Mouse (Mus musculus) hindbrain, embryonic 11.5 days (tissue): ENCODE results near the gene Bptf. TPM values are rescaled to one million over a fixed set of nuclear protein-coding genes. Genes with fewer than 3 reads are reported as not detected.

Experiments used
- ATAC-seq: fragments of 200-750 bp; cut with Nextera tagmentation; 2 replicates; pipeline ENCODE4 v1.8.0; 2017; ENCODE audit warnings: mild to moderate bottlenecking, moderate TSS enrichment, moderate library complexity; ENCODE audit not compliant: low FRiP score
- DNase-seq: peaks from one replicate; pipeline ENCODE4 v3.0.0-alpha.2; 2015; ENCODE audit warnings: low spot score
- H3K27ac ChIP-seq: fragments of 300-500 bp; sonication (generic); 2 replicates; pipeline ENCODE4 v1.5.1; 2014; ENCODE audit warnings: mild to moderate bottlenecking, low read depth, low read length
- H3K27me3 ChIP-seq: fragments of 300-500 bp; sonication (generic); 2 replicates; pipeline ENCODE4 v1.6.1; 2014; ENCODE audit warnings: mild to moderate bottlenecking, low read length, moderate library complexity, mixed read lengths; ENCODE audit not compliant: control insufficient read depth, insufficient read depth
- H3K36me3 ChIP-seq: fragments of 300-500 bp; sonication (generic); 2 replicates; pipeline ENCODE4 v1.6.1; 2014; ENCODE audit warnings: mild to moderate bottlenecking, low read length, moderate library complexity, mixed read lengths; ENCODE audit not compliant: control insufficient read depth, insufficient read depth
- H3K4me1 ChIP-seq: fragments of 300-500 bp; sonication (generic); replicated peaks from 2 replicates; pipeline ENCODE4 v1.6.1; 2014; ENCODE audit warnings: low read length, mixed read lengths; ENCODE audit not compliant: control insufficient read depth, insufficient read depth
- H3K4me2 ChIP-seq: fragments of 300-500 bp; sonication (generic); replicated peaks from 2 replicates; pipeline ENCODE4 v1.6.1; 2014; ENCODE audit warnings: mild to moderate bottlenecking, low read depth, low read length
- H3K4me3 ChIP-seq: fragments of 300-500 bp; sonication (generic); 2 replicates; pipeline ENCODE4 v1.5.1; 2014; ENCODE audit warnings: low read depth, low read length
- H3K9ac ChIP-seq: fragments of 300-500 bp; sonication (generic); 2 replicates; pipeline ENCODE4 v1.6.1; 2014; ENCODE audit warnings: low read depth, low read length
- H3K9me3 ChIP-seq: fragments of 300-500 bp; sonication (generic); 2 replicates; pipeline ENCODE4 v1.6.1; 2016; ENCODE audit warnings: low read length; ENCODE audit not compliant: control insufficient read depth
- WGBS: fragments of 180-500 bp; shearing (Covaris S2); extraction: QIAGEN DNeasy Blood & Tissue Kit; methylation state at CpG from one replicate; pipeline ENCODE4 v1.1.7; 2014; 5-methylcytosine and 5-hydroxymethylcytosine counted together
- polyA plus RNA-seq: library from polyadenylated mRNA; unstranded; fragments of >200 nt; fragmentation: Nextera tagmentation; extraction: Ambion mirVana; gene quantifications from 2 replicates; pipeline ENCODE4 v1.2.1, GENCODE M21; 2014

Gene Bptf
- polyA plus RNA-seq, 1 experiment from 2014 or later = 55.1 TPM

DNA sequence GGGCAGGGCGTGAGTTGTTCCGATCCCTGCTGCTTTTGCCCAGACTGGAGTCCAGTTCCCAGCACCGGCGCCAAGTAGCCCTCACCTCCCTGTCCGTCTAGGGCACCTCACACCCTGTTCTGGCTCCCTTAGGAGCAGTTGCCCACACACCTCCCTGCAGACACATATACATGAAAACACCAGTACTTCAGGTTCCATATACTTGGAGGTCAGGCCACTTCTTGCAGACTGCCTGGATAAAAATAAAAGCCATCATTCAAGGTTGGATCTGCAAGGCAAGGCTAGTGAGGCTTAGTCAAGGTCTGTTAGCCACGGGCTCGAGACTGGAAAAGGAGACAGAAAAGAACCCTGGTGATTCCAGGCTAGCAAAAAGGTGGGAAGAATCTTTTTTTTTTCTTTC, 100.3 kb downstream of the Bptf start:
- no peak overlapping the region for H3K4me2 ChIP-seq
- 34% methylated on average over 7 of the region's 7 CpGs for WGBS
- H3K9me3 ChIP-seq = no peaks in the 10 kb centered on the region
- no peak overlapping the region for H3K9ac ChIP-seq
- ATAC-seq = no peak
- no peak for DNase-seq
- peaks cover under 1% of the 10 kb centered on the region; the same call in 1 of the 2 replicates for H3K4me1 ChIP-seq
- no peak overlapping the region for H3K4me3 ChIP-seq
- no peaks in the 10 kb centered on the region for H3K27me3 ChIP-seq
- no peak overlapping the region for H3K27ac ChIP-seq
- H3K36me3 ChIP-seq = no peaks in the 10 kb centered on the region

GRCm38 (mm10) chr11:107029536-107029935, 102.4 kb downstream of the Bptf start:
- Histone ChIP-seq H3K27ac (no peak overlapping the region), H3K27me3 (no peaks in the 10 kb centered on the region), H3K4me1 (peaks cover 7% of the 10 kb centered on the region; the same call in 1 of the 2 replicates), H3K36me3 (no peaks in the 10 kb centered on the region), H3K4me2 (no peak overlapping the region), H3K4me3 (no peak overlapping the region), H3K9ac (no peak overlapping the region), H3K9me3 (no peaks in the 10 kb centered on the region)
- ATAC-seq (no peak), DNase-seq (no peak)
- WGBS = 54% methylated on average over 19 of the region's 19 CpGs

DNA sequence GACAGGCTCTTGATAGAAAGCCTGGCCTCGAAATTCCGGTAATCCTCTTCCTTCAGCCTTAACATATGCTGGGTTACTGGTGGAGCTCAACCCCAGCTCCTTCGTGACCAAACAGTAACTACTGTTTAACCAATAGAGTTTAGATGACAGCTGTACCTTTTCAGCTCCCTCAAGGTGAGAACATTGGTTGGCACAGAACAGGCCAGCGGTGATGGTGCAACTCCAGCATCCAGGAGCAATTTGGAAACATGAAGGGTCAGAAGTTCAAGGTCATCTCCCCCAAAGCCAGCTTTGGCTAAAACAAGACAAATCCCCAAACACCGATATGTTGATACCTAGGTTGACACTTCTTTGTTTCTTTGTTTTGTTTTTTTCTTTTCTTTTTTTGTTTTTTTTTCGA, 103.2 kb downstream of the Bptf start:
- DNase-seq (no peak), ATAC-seq (no peak)
- no peak overlapping the region for H3K27ac ChIP-seq
- no peaks in the 10 kb centered on the region for H3K9me3 ChIP-seq
- peak overlapping the region; percentile 60 for H3K4me3 ChIP-seq
- peak overlapping the region; percentile 70; the same call in 1 of the 2 replicates for H3K9ac ChIP-seq
- H3K4me2 ChIP-seq = peak overlapping the region; percentile 72
- no peaks in the 10 kb centered on the region for H3K36me3 ChIP-seq
- peaks cover 7% of the 10 kb centered on the region; the same call in 1 of the 2 replicates for H3K4me1 ChIP-seq
- no peaks in the 10 kb centered on the region for H3K27me3 ChIP-seq
- 74% methylated on average over 6 of the region's 6 CpGs for WGBS

GRCm38 (mm10) chr11:107028275-107028618, 103.7 kb downstream of the Bptf start:
- Histone ChIP-seq H3K27ac (peak overlapping the region; percentile 73), H3K4me1 (peaks cover 7% of the 10 kb centered on the region; the same call in 1 of the 2 replicates), H3K27me3 (no peaks in the 10 kb centered on the region), H3K9ac (peak overlapping the region; percentile 70), H3K36me3 (no peaks in the 10 kb centered on the region), H3K9me3 (no peaks in the 10 kb centered on the region), H3K4me3 (peak overlapping the region; percentile 60), H3K4me2 (peak overlapping the region; percentile 72)
- WGBS = 5% methylated on average over 29 of the region's 29 CpGs
- DNase-seq = no peak
- peak; percentile 69 for ATAC-seq

- Histone ChIP-seq H3K4me1 (peaks cover 7% of the 10 kb centered on the region; the same call in 1 of the 2 replicates), H3K4me2 (peak overlapping the region; percentile 72), H3K36me3 (no peaks in the 10 kb centered on the region), H3K4me3 (peak overlapping the region; percentile 60), H3K27ac (peak overlapping the region; percentile 73), H3K27me3 (no peaks in the 10 kb centered on the region), H3K9me3 (no peaks in the 10 kb centered on the region), H3K9ac (peak overlapping the region; percentile 70)
- 3% methylated on average over 39 of the region's 107 CpGs for WGBS
- ATAC-seq = peak; percentile 89
- peak; percentile 95 for DNase-seq
Measured at GRCm38 (mm10) chr11:107027431-107028274, 104.3 kb downstream of the Bptf start.

- H3K9me3 ChIP-seq = no peaks in the 10 kb centered on the region
- H3K4me1 ChIP-seq = peaks cover 7% of the 10 kb centered on the region; the same call in 1 of the 2 replicates
- H3K36me3 ChIP-seq = no peaks in the 10 kb centered on the region
- DNase-seq (peak; percentile 34), ATAC-seq (no peak)
- H3K27ac ChIP-seq = no peak overlapping the region
- WGBS = 10% methylated on average over 12 of the region's 12 CpGs
- H3K4me2 ChIP-seq = peak overlapping the region; percentile 72
- H3K4me3 ChIP-seq = peak overlapping the region; percentile 60
- H3K9ac ChIP-seq = no peak overlapping the region
- no peaks in the 10 kb centered on the region for H3K27me3 ChIP-seq
Measured at GRCm38 (mm10) chr11:107026554-107027430, 105.1 kb downstream of the Bptf start.

GRCm38 (mm10) chr11:107025411-107026321, 106.3 kb downstream of the Bptf start, which contains the start of gene 1810010H24Rik:
Gene 1810010H24Rik, plus strand, starts transcription at chr11:107025681.
- H3K27ac ChIP-seq = peak within 1 kb of the TSS; percentile 43; the same call in 1 of the 2 replicates
- H3K9me3 ChIP-seq = no peaks in the 10 kb centered on the region
- DNase-seq (peak; percentile 61), ATAC-seq (0 out of 2 replicates have a peak, but pooled peaks have one; percentile 37)
- no peaks in the 10 kb centered on the region for H3K27me3 ChIP-seq
- no peaks in the 10 kb centered on the region for H3K36me3 ChIP-seq
- peak within 1 kb of the TSS; percentile 36 for H3K4me3 ChIP-seq
- peaks cover 7% of the 10 kb centered on the region; the same call in 1 of the 2 replicates for H3K4me1 ChIP-seq
- H3K9ac ChIP-seq = peak within 1 kb of the TSS; percentile 29
- under 1% methylated on average over 45 of the region's 45 CpGs for WGBS
- peak within 1 kb of the TSS; percentile 59 for H3K4me2 ChIP-seq

- WGBS = 73% methylated on average over 4 of the region's 4 CpGs
- Histone ChIP-seq H3K27ac (no peak overlapping the region), H3K4me3 (no peak overlapping the region), H3K4me2 (0 out of 2 replicates have a peak overlapping the region, but pooled peaks have one; percentile 15), H3K27me3 (no peaks in the 10 kb centered on the region), H3K36me3 (no peaks in the 10 kb centered on the region), H3K4me1 (peaks cover 7% of the 10 kb centered on the region; the same call in 1 of the 2 replicates), H3K9ac (no peak overlapping the region), H3K9me3 (no peaks in the 10 kb centered on the region)
- ATAC-seq = no peak
- DNase-seq = no peak
Measured at GRCm38 (mm10) chr11:107024406-107024805, 107.5 kb downstream of the Bptf start.
